Mouse (Mus musculus) monocyte, adult 5-6 weeks (primary cell): ENCODE data around the gene Gm9913. TPM values are rescaled to one million over a fixed set of nuclear protein-coding genes. Genes with fewer than 3 reads are reported as not detected.

Experiments
- ATAC-seq: fragments of 153-309, 156-312 bp; replicated peaks from 2 replicates; pipeline ENCODE4 v1.8.0; 2017; ENCODE audit warnings: mild to moderate bottlenecking; ENCODE audit not compliant: low TSS enrichment, insufficient number of reproducible peaks, severe bottlenecking, poor library complexity, low FRiP score
- total RNA-seq: library from RNA; stranded (forward); fragments of 200-1000, 200-491, 200-594 nt; gene quantifications from 3 replicates; pipeline ENCODE4 v1.2.3, GENCODE M21; 2017

Gm9913 gene
- total RNA-seq, 1 experiment from 2014 or later: not detected

GRCm38 (mm10) chr2:125540579-125540978, 35.7 kb downstream of the Gm9913 start:
- no peak for ATAC-seq

- no peak for ATAC-seq
Measured at GRCm38 (mm10) chr2:125541451-125541850, 36.6 kb downstream of the Gm9913 start.

- no peak for ATAC-seq
Measured at GRCm38 (mm10) chr2:125543646-125544045, 38.8 kb downstream of the Gm9913 start.

- ATAC-seq: no peak
Measured at GRCm38 (mm10) chr2:125544986-125545385, 40.1 kb downstream of the Gm9913 start.

GRCm38 (mm10) chr2:125548806-125549578, 44.1 kb downstream of the Gm9913 start:
- no peak for ATAC-seq

GRCm38 (mm10) chr2:125555830-125556229, 50.9 kb downstream of the Gm9913 start:
- no peak for ATAC-seq

Other genes with a start within 250 kb of the Gm9913 start
- not detected in 3 replicates for gene Fbn1, start 2.9 kb downstream of the Gm9913 start, total RNA-seq
- gene Cep152, start 120.0 kb downstream of the Gm9913 start, total RNA-seq: 13.1 to 17.5 TPM (median 16.3 TPM) in 3 replicates
- 73.2 to 86.9 TPM (median 83.8 TPM) in 3 replicates for gene Eid1, start 168.0 kb downstream of the Gm9913 start, total RNA-seq
- 0.58 TPM in 1 of 3 replicates, not detected in the others for gene Shc4, start 219.1 kb downstream of the Gm9913 start, total RNA-seq